27 mouse cellular contexts compared by ENCODE assay signal in genomic region chr4:130819806-130820205, GRCm38 (mm10).
"Had no signal": no experiment of that assay in that cellular context is flagged by ENCODE, and none has a peak within 500 bp of the region (broad histone marks: within the 10 kb centered on the region; RNA-seq: fewer than 3 reads in every experiment).

No protein-coding gene starts in this region.

- H3K4me3 ChIP-seq: heart, embryonic 10.5 days; heart, embryonic 13.5 days; heart, embryonic 15.5 days; hindbrain, embryonic 10.5 days; hindbrain, embryonic 12.5 days; intestine, embryonic 15.5 days; layer of hippocampus, adult 2 months; left cerebral cortex, adult 2 months; limb, embryonic 10.5 days; limb, embryonic 12.5 days; liver, embryonic 13.5 days; liver, embryonic 15.5 days had no signal

- H3K4me2 ChIP-seq: heart, embryonic 13.5 days; heart, embryonic 15.5 days; hindbrain, embryonic 12.5 days; hindbrain, embryonic 14.5 days; intestine, embryonic 15.5 days; limb, embryonic 12.5 days; liver, embryonic 11.5 days; liver, embryonic 13.5 days; liver, embryonic 15.5 days had no signal

- H3K4me1 ChIP-seq: limb, embryonic 12.5 days; liver, embryonic 13.5 days; liver, embryonic 15.5 days had no signal

- ATAC-seq: hindbrain, embryonic 16.5 days; inflammation-experienced regulatory T-cells, adult 6 months; intestine, embryonic 15.5 days; intestine, postnatal 0 days had no signal

- DNase-seq: gastrocnemius, postnatal 25 days; heart, adult 18-20 months; heart, postnatal 10 days; heart, postnatal 4 days; kidney, adult 18-20 months; kidney, adult 8-10 months; kidney, postnatal 10 days; kidney, postnatal 25 days; kidney, postnatal 4 days; liver; liver, embryonic 13.5 days had no signal

- H3K9ac ChIP-seq: heart, embryonic 13.5 days; heart, embryonic 15.5 days; hindbrain, embryonic 12.5 days; hindbrain, embryonic 14.5 days; intestine, embryonic 15.5 days; limb, embryonic 12.5 days; liver, embryonic 13.5 days; liver, embryonic 15.5 days had no signal

- H3K36me3 ChIP-seq: intestine, embryonic 15.5 days; liver, embryonic 13.5 days; liver, embryonic 15.5 days had no signal

- H3K27me3 ChIP-seq: heart, embryonic 13.5 days; heart, embryonic 15.5 days; intestine, embryonic 15.5 days; limb, embryonic 12.5 days; liver, embryonic 13.5 days; liver, embryonic 15.5 days had no signal

- H3K9me3 ChIP-seq: heart, embryonic 10.5 days; heart, embryonic 13.5 days; heart, embryonic 15.5 days; hindbrain, embryonic 10.5 days; hindbrain, embryonic 12.5 days; intestine, embryonic 15.5 days; limb, embryonic 10.5 days; limb, embryonic 12.5 days; liver, embryonic 13.5 days; liver, embryonic 15.5 days had no signal

- H3K27ac ChIP-seq: hindbrain, embryonic 12.5 days; hindbrain, embryonic 14.5 days; intestine, embryonic 15.5 days; left cerebral cortex, adult 2 months; liver, embryonic 13.5 days; liver, embryonic 15.5 days had no signal
